Mouse (Mus musculus): ENCODE results near the gene Ccl26. TPM values are rescaled to one million over a fixed set of nuclear protein-coding genes. Genes with fewer than 3 reads are reported as not detected.

The Ccl26 gene
- polyA plus RNA-seq, 1 experiment from 2014 or later = not detected

- H3K4me3 ChIP-seq (ENCODE audit: low read depth, low read length) = no peak overlapping the region
- no peaks in the 10 kb centered on the region for H3K36me3 ChIP-seq (ENCODE audit: insufficient read depth)
- TF ChIP-seq CTCF (IDR thresholded peaks at IDR 0.05; ENCODE audit: low read depth) = no peak
- 0 out of 2 replicates have a peak, but pooled peaks cover 3% of the 10 kb centered on the region for H3K9me3 ChIP-seq (ENCODE audit: low read depth, low read length)
- no peaks in the 10 kb centered on the region for H3K27me3 ChIP-seq (ENCODE audit: insufficient read depth, low read length)
- H3K9ac ChIP-seq = no peak overlapping the region
- H3K27ac ChIP-seq (ENCODE audit: low read depth) = no peak overlapping the region
- ATAC-seq (ENCODE audit: insufficient read depth) (no peak), DNase-seq (no peak)
- 84% methylated on average over 8 of the region's 8 CpGs for WGBS
- no peak overlapping the region for H3K4me2 ChIP-seq
- H3K4me1 ChIP-seq (ENCODE audit: insufficient read depth) = no peaks in the 10 kb centered on the region
Observed at GRCm38 (mm10) chr5:135585691-135586090, 22.3 kb upstream of the Ccl26 start.

GRCm38 (mm10) chr5:135582330-135582729 is 19.0 kb upstream of the Ccl26 start:
- WGBS = 80% methylated on average over 4 of the region's 4 CpGs
- no peaks in the 10 kb centered on the region for H3K36me3 ChIP-seq (ENCODE audit: insufficient read depth)
- no peak for ATAC-seq (ENCODE audit: insufficient read depth)
- no peaks in the 10 kb centered on the region for H3K27me3 ChIP-seq (ENCODE audit: insufficient read depth, low read length)
- H3K4me1 ChIP-seq (ENCODE audit: insufficient read depth) = no peaks in the 10 kb centered on the region
- DNase-seq = no peak
- H3K9ac ChIP-seq = no peak overlapping the region
- TF ChIP-seq CTCF (IDR thresholded peaks at IDR 0.05; ENCODE audit: low read depth) = no peak
- no peak overlapping the region for H3K27ac ChIP-seq (ENCODE audit: low read depth)
- no peaks in the 10 kb centered on the region for H3K9me3 ChIP-seq (ENCODE audit: low read depth, low read length)
- no peak overlapping the region for H3K4me2 ChIP-seq
- H3K4me3 ChIP-seq (ENCODE audit: low read depth, low read length) = no peak overlapping the region

- DNase-seq (no peak), ATAC-seq (ENCODE audit: insufficient read depth) (no peak)
Observed at GRCm38 (mm10) chr5:135579331-135579751, 16.0 kb upstream of the Ccl26 start.

GRCm38 (mm10) chr5:135576055-135576454 is 12.7 kb upstream of the Ccl26 start:
- 59% methylated on average over 4 of the region's 4 CpGs for WGBS
- no peaks in the 10 kb centered on the region for H3K27me3 ChIP-seq (ENCODE audit: insufficient read depth, low read length)
- TF ChIP-seq CTCF (IDR thresholded peaks at IDR 0.05; ENCODE audit: low read depth) = no peak
- no peaks in the 10 kb centered on the region for H3K9me3 ChIP-seq (ENCODE audit: low read depth, low read length)
- no peak overlapping the region for H3K27ac ChIP-seq (ENCODE audit: low read depth)
- no peak overlapping the region for H3K9ac ChIP-seq
- H3K4me1 ChIP-seq (ENCODE audit: insufficient read depth) = no peaks in the 10 kb centered on the region
- no peak for DNase-seq
- H3K36me3 ChIP-seq (ENCODE audit: insufficient read depth) = no peaks in the 10 kb centered on the region
- H3K4me3 ChIP-seq (ENCODE audit: low read depth, low read length) = no peak overlapping the region
- no peak for ATAC-seq (ENCODE audit: insufficient read depth)
- H3K4me2 ChIP-seq = no peak overlapping the region

More at GRCm38 (mm10) chr5:135579331-135579751, 16.0 kb upstream of the Ccl26 start:
- Histone ChIP-seq H3K4me3 (ENCODE audit: low read depth, low read length) (no peak overlapping the region), H3K4me2 (no peak overlapping the region), H3K9ac (no peak overlapping the region), H3K36me3 (ENCODE audit: insufficient read depth) (no peaks in the 10 kb centered on the region), H3K27ac (ENCODE audit: low read depth) (no peak overlapping the region), H3K27me3 (ENCODE audit: insufficient read depth, low read length) (no peaks in the 10 kb centered on the region), H3K4me1 (ENCODE audit: insufficient read depth) (no peaks in the 10 kb centered on the region), H3K9me3 (ENCODE audit: low read depth, low read length) (no peaks in the 10 kb centered on the region)
- 80% methylated on average over 10 of the region's 10 CpGs for WGBS
- no peak for TF ChIP-seq CTCF (IDR thresholded peaks at IDR 0.05; ENCODE audit: low read depth)

DNA sequence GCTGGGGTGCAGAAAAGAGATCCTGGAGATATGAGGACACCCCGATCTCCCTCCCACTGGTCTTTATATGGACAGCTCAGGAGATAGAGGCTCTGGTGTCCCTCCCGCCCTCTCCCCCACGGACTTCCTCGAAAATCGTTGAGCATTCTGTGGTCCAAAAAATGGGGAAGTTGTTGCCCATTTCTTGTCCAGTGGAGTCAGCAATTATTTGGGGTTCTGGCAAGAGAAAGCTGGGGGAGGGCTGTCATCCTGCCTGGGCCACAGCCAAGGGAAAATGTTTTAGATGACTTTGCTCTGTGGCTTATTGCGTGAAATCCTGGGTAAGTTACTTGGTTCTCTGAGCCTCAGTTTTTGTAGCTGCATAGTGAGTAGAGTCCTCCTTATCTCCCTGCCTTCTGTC is 9.6 kb upstream of the Ccl26 start, which contains the start of gene Ccl24:
Gene Ccl24 (minus strand): TSS at position 44 of the 400 bp plus-strand sequence.
- no peak for DNase-seq
- Histone ChIP-seq H3K9me3 (ENCODE audit: low read depth, low read length) (no peaks in the 10 kb centered on the region), H3K9ac (no peak within 1 kb of the TSS), H3K27ac (ENCODE audit: low read depth) (no peak within 1 kb of the TSS), H3K4me3 (ENCODE audit: low read depth, low read length) (no peak within 1 kb of the TSS), H3K27me3 (ENCODE audit: insufficient read depth, low read length) (no peaks in the 10 kb centered on the region), H3K4me2 (no peak within 1 kb of the TSS), H3K36me3 (ENCODE audit: insufficient read depth) (no peaks in the 10 kb centered on the region), H3K4me1 (ENCODE audit: insufficient read depth) (no peaks in the 10 kb centered on the region)
- TF ChIP-seq CTCF (IDR thresholded peaks at IDR 0.05; ENCODE audit: low read depth) = no peak
- ATAC-seq (ENCODE audit: insufficient read depth) = no peak
- WGBS = 86% methylated on average over 6 of the region's 6 CpGs

DNA sequence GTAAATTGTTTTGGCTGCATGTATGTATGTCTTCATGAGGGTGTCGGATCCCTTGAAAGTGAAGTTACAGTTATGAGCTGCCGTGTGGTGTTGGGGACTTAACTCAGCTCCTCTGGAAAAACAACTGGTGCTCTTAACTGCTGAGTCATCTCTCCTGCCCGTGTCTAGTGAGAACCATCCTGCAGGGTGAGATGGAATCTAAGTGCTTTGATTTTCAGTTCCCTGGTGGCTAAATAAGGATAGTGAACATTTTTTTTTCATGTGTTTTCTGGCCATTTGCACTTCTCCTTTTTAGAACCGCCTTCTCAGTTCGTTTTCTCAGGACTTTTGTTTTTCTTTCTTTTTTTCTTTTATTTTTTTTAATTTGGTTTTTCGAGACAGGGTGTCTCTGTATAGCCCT is 5.3 kb upstream of the Ccl26 start:
- no peak overlapping the region for H3K27ac ChIP-seq (ENCODE audit: low read depth)
- 59% methylated on average over 6 of the region's 6 CpGs for WGBS
- H3K4me2 ChIP-seq = no peak overlapping the region
- no peak overlapping the region for H3K9ac ChIP-seq
- no peak for ATAC-seq (ENCODE audit: insufficient read depth)
- H3K4me3 ChIP-seq (ENCODE audit: low read depth, low read length) = no peak overlapping the region
- H3K27me3 ChIP-seq (ENCODE audit: insufficient read depth, low read length) = no peaks in the 10 kb centered on the region
- no peak for DNase-seq
- no peaks in the 10 kb centered on the region for H3K9me3 ChIP-seq (ENCODE audit: low read depth, low read length)
- no peaks in the 10 kb centered on the region for H3K36me3 ChIP-seq (ENCODE audit: insufficient read depth)
- TF ChIP-seq CTCF (IDR thresholded peaks at IDR 0.05; ENCODE audit: low read depth) = no peak
- no peaks in the 10 kb centered on the region for H3K4me1 ChIP-seq (ENCODE audit: insufficient read depth)

DNA sequence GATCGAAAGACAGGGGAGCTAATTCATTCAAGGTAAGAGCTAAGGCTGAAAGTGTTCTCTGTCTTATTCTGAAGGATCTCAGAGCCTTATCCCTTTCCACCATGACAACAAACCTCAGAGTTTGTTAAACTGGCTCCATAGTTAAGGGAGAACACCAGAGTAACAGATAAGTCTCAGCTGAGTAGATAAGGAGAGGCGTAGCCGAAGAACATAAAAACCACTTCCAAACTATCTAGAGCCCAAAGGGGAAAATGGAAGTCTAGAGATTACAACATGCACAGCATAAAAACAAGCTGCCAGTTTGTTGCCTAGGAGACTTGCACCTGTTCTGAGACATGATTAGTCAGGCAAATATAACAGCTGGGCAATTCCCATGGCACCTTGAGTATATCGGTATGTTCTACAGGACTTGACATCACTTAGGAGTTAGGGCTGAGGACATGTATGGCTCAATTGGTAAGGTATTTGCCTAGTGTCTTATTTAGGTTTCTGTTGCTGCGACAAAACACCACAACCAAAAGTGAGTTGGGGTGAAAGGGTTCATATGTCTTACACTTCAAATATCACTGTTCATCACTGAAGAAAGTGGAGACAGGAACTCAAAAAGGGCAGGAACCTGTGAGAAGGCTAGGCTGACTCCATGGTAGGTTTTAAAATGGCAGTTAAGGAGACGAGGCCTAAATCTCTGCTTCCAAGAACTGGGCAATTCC is 4.3 kb upstream of the Ccl26 start:
- DNase-seq = no peak
- Histone ChIP-seq H3K36me3 (ENCODE audit: insufficient read depth) (no peaks in the 10 kb centered on the region), H3K9ac (no peak overlapping the region), H3K27me3 (ENCODE audit: insufficient read depth, low read length) (no peaks in the 10 kb centered on the region), H3K4me3 (ENCODE audit: low read depth, low read length) (no peak overlapping the region), H3K9me3 (ENCODE audit: low read depth, low read length) (no peaks in the 10 kb centered on the region), H3K4me1 (ENCODE audit: insufficient read depth) (no peaks in the 10 kb centered on the region), H3K4me2 (no peak overlapping the region), H3K27ac (ENCODE audit: low read depth) (no peak overlapping the region)
- ATAC-seq (ENCODE audit: insufficient read depth) = no peak
- TF ChIP-seq CTCF (IDR thresholded peaks at IDR 0.05; ENCODE audit: low read depth) = no peak
- WGBS = 84% methylated on average over 6 of the region's 6 CpGs

Measured in lung, embryonic 14.5 days (tissue).